Mouse (Mus musculus) liver, adult 2 months (tissue): ENCODE measurements around the gene Tbl1xr1.

Experiments used
- CTCF ChIP-seq: fragments of 200-500 bp; IDR thresholded peaks from 2 replicates; pipeline ENCODE4 v1.5.1; 2011; ENCODE audit warnings: low read depth, low read length, control low read depth
- POLR2A ChIP-seq: fragments of 200-500 bp; IDR thresholded peaks from 2 replicates; pipeline ENCODE4 v1.6.1; 2011; ENCODE audit warnings: low read length, control low read depth; ENCODE audit not compliant: insufficient read depth; ENCODE audit errors: extremely low read depth

DNA sequence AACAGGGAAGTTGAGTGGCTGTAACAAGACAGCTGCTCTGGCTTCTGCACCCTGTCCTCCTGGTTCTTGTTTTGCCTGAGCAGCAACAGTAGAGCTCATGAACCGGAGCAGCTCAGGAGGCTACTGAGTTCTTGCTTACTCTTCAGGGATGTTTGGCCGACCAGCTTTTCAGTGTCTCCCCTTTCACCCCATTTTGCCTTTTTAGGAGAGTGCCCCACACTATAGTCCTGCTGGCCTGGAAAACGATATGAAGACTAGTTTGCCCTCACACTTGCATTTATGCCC, 14.8 kb downstream of the Tbl1xr1 start:
- TF ChIP-seq CTCF (no peak), POLR2A (no peak)
